Mouse (Mus musculus) liver, embryonic 14 days (tissue): ENCODE measurements around the gene Amacr. TPM values are rescaled to one million over a fixed set of nuclear protein-coding genes. Genes with fewer than 3 reads are reported as not detected.

ENCODE experiments used
- polyA plus RNA-seq: library from polyadenylated mRNA; depleted of rRNA; stranded (reverse); fragments of >200 nt; gene quantifications from 2 replicates; pipeline ENCODE4 v1.2.3, GENCODE M21; 2012; rRNA removed

Amacr gene
- polyA plus RNA-seq = 10.8 and 11.3 TPM in 2 replicates

GRCm38 (mm10) chr15:10981377-10982063 is at the start of gene Amacr:
Gene Amacr (plus strand): TSS chr15:10981756.

GRCm38 (mm10) chr15:10951951-10952759 is 29.4 kb upstream of the Amacr start, which contains the start of gene C1qtnf3:
Gene C1qtnf3 (plus strand): TSS chr15:10952332.

GRCm38 (mm10) chr15:11000421-11000820 is 18.9 kb downstream of the Amacr start, which contains the start of gene Slc45a2:
Gene Slc45a2 (plus strand): TSS chr15:11000721.

GRCm38 (mm10) chr15:11037711-11038110 is 56.2 kb downstream of the Amacr start, which contains the start of gene Rxfp3:
Gene Rxfp3 (minus strand): TSS chr15:11037991.

Other genes with a start within 250 kb of the Amacr start
- gene C1qtnf3, start 29.4 kb upstream of the Amacr start, polyA plus RNA-seq = 0.01 and 0.46 TPM in 2 replicates
- gene Slc45a2, start 19.0 kb downstream of the Amacr start, polyA plus RNA-seq = 0.01 and 0.02 TPM in 2 replicates
- not detected in 2 replicates for gene Rxfp3, start 56.2 kb downstream of the Amacr start, polyA plus RNA-seq
- gene Adamts12, start 83.0 kb downstream of the Amacr start, polyA plus RNA-seq = 0.46 and 0.53 TPM in 2 replicates